Mouse (Mus musculus) urinary bladder, postnatal 4 days (tissue): ENCODE measurements around the gene Defb29.
A peak's percentile ranks its signal among the peaks of the same experiment; 100 is the strongest.

Source experiments
- DNase-seq, 2 experiments: peaks; one replicate each; pipeline ENCODE4 v3.0.0; 2021 to 2022; ENCODE audit warnings: low spot score in 2 of 2

The Defb29 gene

DNA sequence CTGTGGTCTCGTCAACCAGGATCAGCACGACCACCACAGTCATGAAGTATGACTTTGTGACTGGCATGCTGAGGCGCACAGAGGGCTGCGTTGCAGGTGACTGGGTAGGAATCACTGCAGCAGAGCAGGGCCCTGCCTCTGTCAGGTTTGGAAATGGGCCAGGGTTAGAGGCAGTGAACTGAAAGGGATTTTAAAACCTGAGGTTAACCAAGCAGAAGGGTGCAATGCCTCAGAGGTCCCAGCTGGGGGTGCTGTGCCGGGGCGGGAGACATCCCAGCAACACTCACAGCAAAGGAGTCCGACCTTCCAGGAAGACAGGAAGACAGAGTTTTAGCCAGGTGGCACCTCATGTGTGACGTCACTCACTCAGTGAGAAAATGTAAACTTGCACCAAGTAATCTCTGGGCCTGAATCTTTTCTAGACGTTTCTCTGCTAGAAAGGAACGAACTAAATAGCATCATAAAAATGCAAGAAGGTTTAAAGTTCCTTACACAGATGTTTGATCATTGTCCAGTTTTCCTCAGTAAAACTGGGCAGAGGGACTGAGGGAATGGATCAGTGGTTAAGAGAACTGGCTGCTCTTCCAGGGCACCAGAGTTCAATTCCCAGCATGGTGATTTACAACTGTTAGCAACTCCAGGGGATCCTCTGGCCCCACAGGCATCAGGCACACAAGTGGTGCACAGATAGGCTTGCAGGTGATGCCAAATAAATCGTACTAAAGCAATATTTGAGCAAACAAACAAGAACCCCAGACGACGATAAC is at the start of gene Defb29:
Defb29 (minus strand) TSS at position 155 of the 767 bp plus-strand sequence.
- no peak for DNase-seq

DNA sequence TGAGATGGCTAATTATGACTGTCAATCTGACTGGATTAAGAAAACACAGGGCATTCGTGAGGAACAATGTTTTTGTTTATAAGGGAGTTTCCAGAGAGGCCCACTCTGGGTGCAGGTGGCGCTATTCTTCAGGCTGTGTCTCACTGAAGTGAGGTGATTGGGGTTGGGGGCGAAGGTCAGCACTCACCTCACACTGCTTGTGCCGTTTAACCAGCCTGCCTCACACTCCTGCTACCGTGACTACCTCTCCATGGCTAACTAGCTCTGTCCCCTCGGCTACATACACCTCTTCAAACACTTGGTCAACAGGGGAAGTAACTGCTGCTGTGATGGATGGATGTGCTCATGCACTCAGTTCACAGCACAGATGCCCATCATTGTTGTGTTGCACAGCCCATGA is 49.1 kb upstream of the Defb29 start:
- DNase-seq, result no peak

DNA sequence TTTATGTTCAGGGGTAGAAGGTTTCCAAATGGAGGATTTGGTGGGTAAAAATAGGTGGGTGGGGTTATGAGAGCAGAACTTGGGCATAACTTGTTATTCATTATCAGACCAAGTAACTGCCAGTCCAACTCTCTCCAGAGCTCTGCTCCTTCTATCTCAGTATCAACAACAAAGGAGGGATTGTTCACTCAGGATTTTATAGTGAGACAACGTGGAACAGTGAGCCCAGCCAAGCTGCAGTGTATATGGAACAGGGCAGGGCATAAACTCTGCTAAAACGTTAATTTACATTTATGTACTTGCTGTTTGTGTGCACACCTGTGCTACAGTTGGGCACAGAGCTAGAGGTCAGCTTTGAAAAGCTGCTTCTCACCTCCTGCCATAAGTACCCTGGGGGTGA is 48.6 kb upstream of the Defb29 start:
- no peak for DNase-seq

DNA sequence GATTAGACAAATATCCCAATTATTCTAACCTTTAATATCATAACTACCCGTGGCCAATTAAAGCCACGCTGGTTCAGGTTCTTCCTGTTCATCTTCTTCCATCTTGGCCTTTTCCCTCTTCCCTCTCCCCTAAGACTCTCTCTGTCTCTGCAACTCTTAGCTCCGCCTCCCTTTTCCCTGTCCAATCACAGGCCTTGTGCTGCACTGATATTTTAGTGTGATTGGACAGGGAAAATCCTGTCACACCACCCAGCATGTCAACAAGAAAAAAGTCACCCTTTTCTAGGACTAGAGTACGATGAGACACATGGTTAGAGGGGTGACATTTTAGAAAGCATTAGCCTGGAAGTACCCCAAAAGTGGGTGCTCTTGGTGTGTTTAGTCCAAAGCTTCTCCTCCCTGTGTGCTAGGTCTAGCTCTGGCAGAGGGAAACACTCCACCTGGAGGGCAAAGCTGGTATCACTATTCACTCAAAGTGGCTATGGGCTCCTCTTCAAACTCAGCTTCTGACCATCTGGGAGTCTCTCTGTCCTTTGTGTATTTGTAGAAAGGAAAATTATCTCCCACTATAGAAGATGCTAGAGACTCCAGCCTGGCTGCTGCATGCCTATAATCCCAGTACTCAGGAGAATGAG is 47.1 kb upstream of the Defb29 start:
- no peak for DNase-seq

DNA sequence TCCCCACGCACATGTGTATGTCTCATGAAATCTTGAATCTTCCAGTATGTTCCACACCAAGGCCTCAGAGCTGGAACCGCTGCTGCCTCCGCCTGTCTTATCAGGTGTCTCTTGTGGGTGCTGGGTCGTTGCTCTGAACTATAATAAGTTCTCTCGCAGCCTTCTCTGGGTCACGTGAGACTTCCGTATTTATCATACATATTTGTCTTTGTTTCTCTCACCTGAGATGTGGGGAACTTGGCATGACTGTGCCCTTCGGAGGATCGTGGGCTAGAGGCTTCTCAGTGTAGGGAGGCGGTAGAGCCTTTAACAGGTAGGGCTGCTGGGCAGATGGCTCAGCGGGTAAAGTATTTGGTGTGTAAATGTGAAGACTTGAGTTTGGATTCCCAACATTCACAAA is 40.7 kb upstream of the Defb29 start:
- no peak for DNase-seq

DNA sequence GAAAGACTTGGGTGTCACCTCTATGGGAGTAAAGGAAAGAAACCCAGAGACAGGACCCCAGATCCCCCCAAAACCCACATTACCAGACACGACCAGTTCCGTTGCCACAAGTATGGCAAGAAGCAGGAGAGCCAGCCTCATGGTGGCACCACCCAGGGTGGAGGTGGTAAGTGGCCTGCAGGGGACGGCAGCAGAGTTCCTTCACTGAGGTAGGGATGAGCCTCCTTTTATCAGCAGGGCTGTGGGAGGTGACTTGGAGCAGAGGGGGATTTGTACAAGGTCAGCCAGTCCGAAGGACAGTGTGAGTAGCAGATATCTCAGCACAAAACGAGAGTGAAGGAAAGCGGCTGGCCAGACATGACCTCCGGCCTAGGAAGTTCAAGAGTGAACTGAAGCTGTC is 40.2 kb upstream of the Defb29 start, which contains the start of gene Defb19:
Defb19 (minus strand) TSS at position 206 of the 400 bp plus-strand sequence.
- DNase-seq, result no peak

DNA sequence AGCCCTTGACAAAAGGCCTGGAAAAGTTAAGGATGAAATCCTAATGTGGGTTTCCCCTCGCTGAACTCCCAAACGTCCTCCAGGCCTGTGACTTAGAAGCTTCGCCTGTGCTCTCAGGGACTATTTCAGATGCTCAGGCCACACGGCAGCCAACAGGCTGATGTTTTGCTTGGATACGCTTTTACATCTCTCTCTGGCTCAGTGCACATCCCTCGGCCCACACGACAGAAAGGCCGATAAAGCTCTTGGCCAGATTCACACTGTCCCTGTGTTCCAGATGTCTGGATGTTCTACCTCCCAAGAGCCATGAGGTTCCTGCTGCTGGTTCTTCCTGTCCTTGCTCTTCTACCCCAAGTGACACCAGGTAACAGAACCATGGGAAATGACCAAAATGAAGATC is 33.6 kb upstream of the Defb29 start:
- DNase-seq, result no peak

DNA sequence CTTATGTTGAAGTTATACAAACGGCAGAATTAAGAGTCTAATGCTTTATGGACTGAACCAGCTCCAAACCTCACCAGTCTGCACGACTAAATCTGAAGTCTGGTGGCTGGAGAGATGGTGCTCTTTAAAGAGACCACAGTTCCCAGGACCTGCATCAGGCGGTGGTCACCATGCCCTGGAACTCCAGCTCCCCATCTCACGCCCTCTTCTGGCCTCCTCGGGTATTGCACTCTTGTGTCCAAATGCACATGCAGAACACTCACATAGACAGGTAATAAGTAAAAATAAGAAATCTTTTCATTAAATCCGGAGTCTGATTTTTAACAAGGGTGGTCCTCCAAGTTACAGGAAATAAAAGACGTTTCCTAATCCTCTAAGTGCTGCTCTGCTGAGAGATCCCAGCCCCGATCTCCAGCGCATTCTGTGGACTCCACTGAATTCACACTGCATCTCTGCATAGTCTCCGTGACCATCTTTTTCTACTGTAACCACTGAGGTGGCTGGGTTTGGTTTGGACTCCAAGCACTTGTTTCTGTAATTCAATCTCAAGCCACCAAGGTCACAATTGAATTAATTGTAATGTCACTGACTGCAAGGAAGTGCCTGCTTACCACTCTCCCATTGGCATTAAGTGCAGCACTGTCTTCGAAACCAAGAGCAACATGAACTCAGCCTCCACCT is 32.4 kb upstream of the Defb29 start, which contains the start of gene Defb21:
Defb21 (plus strand) TSS at position 631 of the 681 bp plus-strand sequence.
- no peak for DNase-seq

DNA sequence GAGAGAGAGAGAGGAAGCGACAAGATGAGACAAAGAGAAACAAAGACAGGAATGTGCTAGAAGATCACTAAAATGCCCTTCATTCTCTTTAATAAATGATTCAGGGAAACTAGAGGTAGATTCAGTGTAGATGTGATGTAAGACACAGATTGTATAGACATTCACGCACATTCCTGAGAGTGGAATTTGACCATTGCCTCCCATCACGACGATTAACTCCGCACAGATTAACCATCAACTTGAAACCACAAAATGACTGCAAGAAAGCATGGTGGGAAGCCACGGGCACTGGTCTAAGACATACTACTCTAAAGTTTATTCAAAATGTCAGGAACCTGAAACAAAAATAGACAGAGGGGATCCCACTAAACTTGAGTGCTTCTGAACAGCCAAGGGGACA is 30.4 kb upstream of the Defb29 start:
- DNase-seq, result no peak

DNA sequence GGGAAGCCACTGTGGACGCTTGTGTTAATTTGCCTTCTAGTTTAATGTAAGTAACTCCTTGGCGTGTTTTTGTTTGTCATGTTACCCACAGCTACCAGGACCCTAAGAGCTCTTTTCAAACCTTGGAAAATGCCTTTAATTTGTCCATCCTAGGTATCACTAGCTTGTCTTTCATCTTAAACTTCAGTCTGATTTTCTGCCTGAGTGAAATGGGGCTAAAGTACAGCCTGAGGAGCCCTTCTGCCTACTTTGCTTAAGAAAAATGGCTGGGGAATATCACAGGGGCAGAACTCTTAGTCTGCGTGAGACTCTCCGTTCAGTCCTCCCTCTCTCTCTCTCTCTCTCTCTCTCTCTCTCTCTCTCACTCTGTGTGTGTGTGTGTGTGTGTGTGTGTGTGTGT is 30.0 kb upstream of the Defb29 start:
- no peak for DNase-seq

DNA sequence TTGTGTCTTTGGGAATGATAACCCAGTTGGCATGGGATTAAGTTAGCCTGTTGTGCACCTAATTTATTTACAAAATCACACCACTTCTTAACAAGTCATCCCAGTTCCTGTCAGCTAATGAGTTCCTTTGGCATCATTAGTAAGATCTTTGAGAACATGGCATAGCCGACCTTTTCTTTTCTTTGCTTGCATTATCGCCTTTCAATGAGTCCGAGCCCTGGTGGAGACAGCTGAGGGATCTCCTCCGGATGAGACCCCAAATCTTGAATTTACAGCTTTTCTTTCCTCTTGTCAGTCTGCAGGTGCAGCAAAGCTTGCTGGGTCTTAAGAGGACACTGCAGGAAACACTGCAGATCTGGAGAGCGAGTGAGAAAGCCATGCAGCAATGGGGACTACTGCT is 29.1 kb upstream of the Defb29 start, which contains the start of gene Gm17416:
Gm17416 (plus strand) TSS at position 301 of the 400 bp plus-strand sequence.
- DNase-seq, result no peak

DNA sequence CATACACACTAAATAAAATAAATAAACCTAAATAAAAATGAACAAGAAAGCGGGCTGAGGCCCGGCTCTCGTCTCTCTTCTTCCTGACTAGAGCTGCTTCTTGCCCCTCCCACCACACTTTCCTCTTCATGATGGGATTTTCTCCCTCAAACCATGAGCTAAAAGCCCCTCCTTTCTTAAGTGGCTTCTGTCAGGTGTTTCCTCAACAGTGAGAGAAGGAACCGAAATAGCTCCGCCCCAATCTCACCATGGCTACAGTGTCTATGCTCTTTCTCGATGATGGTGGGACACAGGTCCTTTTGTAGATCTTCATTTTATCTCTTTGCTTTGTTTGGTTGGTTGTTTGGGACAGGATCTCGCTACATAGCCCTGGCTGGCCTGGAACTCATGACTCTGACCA is 16.8 kb upstream of the Defb29 start:
- no peak for DNase-seq

DNA sequence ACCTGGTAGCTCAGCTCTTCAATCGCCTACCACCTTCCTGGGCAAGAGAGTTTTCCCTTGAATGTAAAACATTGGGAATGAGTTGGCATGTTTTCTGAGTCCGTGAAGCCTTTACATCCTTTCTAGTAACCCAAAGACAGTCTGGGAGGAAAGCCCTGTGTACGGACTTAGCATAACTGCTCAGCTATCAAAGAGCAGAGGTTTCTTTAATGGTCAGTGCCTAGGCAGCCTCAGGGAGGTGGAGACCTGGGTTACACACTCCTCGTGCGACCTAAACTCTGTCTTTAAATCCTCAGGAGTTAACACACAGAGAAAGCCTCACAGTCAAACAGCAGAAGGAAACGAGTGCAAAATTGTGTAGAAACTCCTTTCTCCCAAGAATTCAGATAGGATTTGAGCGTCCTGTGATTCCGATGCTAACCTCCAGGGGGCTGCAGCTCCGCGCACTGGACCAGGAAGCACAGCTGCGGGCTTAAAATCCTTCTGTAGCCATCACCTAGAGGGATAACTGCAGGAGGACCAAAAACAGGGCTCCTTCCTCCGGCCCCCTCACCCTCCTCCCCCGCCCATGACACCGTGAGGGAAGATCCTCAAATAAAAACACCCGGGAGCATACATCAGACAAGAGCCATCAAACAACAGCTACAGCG is 14.0 kb upstream of the Defb29 start:
- peak; percentile 35 to 69 for DNase-seq

DNA sequence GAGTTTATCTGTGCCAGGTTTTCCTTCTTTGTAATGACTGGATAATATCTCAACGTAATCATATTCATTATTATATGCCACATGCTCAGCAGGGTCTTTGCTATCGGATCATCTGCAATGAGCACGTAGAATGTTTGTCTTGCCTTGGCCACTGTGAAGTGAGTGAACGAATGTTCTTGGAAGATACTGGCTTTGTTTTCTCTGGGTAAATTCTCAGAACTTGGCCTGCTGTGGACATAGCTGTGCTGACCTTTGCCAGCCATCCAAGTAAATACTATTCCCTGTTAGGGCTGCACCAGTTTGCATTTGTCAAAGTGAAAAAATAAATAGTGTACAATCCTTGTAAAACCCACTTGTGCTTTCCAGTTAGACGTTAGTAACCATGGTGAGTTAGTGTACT is 8.2 kb upstream of the Defb29 start:
- DNase-seq, result no peak

DNA sequence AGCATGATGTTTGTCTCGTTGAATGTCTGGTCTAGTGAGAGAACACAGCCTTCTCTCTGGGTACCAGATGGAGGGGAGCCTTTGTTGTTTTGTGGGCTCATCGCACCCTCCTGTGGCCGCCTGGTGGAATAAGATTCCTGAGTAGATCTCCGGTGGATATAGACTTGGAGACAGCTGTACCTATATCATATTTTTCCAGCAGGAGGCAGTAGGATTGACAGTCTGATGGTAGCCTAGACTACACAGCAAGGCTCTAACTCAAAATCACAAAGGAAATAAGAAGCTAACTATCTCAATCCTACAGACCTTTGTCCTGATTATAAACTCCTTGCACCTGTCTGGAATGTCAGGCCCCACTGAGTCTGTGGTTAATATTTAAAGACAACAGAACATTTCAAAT is 4.8 kb upstream of the Defb29 start:
- peak; percentile 46 to 65 for DNase-seq

DNA sequence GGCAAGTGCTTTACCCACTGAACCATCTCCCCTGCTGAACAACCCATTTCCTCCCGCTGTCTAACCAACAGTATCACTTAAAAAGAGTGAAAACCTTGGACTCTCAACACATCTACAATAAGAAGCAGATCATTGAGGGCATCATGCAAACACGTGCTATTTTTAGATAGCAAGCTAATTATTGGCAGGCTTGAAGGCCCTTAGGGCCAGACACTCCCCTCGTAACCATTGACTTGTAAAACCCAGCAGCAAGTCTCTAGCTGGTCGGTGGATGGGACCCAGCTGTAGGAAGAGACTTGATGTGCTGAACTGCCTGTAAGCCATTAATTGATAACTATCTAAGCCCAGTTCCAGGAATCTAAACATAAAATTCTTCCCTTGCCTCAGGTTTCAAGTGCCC is 3.6 kb upstream of the Defb29 start:
- no peak for DNase-seq

DNA sequence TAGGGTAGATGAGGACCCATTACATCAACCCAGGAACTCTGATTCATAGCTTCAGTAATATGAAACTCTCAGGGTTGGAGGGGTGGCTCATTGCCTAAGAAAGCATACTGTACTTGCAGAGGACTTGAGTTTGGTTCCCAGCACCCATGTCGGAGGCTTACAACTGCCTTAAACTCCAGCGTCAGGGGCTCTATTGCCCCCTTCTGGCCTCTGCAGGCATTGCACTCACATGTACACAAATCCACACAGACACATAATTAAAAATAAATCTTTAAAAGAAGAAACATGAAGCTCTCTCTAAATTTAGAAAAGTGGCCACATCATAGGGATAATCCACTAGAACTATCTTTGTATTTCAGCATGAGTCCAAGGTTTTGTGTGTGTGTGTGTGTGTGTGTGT is 3.0 kb upstream of the Defb29 start:
- DNase-seq, result no peak

DNA sequence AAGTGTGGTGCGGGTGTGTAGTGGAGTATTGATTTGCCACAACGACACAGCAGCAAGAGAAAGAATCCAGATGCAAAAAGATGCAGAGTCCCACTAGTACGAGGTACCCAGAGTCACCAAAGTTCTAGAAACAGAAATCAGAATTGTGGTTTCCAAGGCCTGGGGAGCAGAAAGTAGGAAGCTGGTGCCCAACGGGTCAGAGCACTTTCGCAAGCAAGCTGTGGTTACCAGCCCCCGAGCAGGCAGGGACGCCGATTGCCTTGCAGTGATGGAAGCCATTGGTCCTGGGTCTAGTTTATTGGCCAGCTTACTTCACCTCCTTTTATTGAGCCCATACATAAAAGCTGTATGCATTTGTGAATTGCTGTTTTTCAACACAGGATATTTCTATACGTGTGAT is 2.1 kb upstream of the Defb29 start:
- DNase-seq, result no peak

DNA sequence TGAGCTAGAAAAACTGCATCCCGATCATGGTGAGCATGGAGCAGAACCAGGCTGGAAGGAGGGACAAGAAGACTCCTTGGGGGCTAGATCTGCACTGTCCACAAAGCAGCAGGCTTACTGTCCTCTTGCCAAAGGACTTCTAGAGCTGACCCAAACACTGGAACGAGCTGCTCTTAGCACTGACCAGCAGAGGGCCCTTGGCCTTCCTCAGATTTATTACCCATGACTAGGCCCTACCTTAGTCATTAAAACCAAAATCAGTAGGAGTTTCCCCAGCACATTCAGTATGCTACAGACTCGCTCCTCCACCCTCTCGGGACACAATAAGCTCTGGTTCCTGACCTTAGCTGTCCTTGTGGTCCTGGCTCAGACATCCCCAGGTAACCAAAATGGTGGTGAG is 21.9 kb downstream of the Defb29 start, which contains the start of gene Defb28:
Defb28 (plus strand) TSS at position 275 of the 400 bp plus-strand sequence.
- no peak for DNase-seq

DNA sequence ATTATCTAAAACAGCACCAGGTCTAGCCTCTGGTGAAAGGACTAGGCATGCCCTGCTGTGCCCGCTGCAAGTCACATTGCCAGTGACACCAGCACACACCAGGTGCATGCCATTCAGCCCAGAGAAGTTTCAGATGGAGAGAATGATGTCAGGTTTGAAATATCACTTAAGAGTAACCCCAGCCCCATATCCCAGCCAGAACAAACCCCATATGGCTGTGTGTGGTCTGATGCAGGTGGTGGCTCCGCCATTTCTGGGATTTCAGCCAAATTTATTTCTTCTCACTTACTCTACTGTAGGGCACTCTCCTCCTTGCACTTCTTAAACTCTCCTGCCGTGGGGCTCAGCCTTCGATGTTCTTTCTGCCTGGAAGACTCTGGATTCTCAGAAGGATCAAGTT is 23.8 kb downstream of the Defb29 start:
- DNase-seq, result peak in 1 of 2 experiments; percentile 25

DNA sequence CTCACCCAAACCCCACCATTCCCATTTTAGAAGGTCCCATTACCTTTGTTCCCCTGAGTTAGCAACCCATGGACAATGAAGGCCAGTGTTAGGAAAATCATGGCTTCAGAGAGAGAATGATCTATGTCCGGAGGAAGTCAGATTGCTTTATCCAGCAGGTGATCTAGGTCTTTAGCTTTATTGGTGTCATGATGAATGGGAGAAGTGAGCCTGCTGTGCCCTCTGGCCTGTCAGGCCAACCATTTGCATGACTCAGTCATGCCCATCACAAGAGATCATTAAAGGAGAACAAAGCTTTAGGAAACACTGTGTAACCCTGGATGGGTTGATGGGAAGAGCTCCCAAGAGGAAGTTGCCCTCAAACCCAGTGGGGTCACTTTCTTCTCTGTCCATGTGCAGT is 28.3 kb downstream of the Defb29 start, which contains the start of gene Defb26:
Defb26 (minus strand) TSS at position 101 of the 400 bp plus-strand sequence.
- DNase-seq, result no peak

DNA sequence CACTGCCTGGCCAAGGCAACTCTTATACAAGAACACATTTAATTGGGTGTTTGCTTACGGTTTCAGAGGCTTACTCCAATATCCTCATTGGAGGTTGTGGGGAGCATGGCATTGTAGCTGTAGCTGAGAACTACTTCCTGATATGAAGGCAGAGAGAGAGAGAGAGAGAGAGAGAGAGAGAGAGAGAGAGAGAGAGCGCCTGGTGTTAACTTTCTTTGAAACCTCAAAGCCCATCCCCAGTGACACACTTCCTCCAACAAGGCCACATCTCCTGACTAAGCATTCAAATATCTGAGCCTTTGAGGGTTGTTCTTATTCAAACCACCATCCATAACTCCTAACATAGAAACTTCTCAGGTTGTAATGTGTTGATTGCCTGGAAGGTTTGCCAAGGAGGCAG is 35.9 kb downstream of the Defb29 start:
- no peak for DNase-seq
